Mouse (Mus musculus) layer of hippocampus, postnatal 25 days (tissue): ENCODE measurements at regions not wholly inside any gene's neighbourhood (a gene's known extent, or its start where the extent isn't known, plus 50 kb on each side); places are given as distances from the start of the nearest gene placed in this dataset.
A peak's percentile ranks its signal among the peaks of the same experiment; 100 is the strongest.

ENCODE experiments used
- DNase-seq, 2 experiments: peaks; one replicate each; pipeline ENCODE4 v3.0.0; 2022; ENCODE audit warnings: mixed read lengths in 2 of 2, low spot score in 1 of 2; ENCODE audit errors: extremely low spot score in 1 of 2

DNA sequence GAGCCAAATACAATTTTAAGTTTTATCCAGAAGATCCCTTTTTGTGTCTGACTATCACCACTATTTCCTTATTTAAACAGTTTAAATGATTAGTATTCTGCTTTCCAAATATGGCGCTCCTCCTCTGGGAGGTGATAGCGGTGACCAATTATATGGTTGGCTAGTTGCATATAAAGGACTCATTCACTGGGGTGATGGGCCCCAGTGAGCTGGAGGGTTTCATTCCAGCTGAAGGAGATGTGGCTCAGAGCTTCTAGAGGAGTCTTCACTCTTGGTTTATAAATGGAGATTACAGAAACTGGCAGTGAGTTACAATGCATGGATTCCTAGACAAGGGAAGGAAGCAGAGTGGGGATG is 50.7 kb upstream of the Gm7361 start:
- no peak for DNase-seq

DNA sequence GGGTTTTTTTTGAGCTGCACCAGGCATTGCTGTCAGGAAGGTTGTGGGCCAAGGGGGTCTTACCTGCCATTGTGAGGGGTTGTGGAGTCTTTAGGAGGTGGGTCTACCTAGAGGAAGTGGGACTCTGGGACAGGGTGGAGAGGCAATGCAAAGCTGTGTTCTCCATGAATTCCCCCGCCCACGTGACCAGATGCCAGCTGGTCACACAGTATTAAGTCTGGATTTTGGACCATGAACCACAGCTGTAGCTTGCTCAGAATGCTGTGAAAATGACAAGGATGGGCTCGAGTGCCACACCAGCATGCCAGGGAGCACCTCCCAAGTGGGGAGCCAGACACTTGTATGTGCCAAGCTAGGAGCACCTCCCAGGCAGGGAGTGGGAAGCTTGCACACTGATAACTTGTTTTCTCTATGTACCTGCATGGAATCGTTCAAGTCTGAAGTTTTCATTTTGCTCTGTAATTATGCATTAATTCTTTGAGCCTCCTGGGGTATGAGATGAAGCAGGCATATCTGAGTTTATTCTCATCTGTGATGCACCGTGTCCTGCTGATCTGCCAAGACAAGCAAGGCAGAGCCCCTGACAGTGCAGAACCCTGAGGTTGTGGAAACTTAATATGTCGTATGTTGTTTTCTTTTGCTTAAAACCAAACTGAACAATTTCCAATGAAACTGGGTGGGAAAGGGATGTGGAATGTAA is 51.3 kb upstream of the Gm7361 start:
- DNase-seq = no peak

DNA sequence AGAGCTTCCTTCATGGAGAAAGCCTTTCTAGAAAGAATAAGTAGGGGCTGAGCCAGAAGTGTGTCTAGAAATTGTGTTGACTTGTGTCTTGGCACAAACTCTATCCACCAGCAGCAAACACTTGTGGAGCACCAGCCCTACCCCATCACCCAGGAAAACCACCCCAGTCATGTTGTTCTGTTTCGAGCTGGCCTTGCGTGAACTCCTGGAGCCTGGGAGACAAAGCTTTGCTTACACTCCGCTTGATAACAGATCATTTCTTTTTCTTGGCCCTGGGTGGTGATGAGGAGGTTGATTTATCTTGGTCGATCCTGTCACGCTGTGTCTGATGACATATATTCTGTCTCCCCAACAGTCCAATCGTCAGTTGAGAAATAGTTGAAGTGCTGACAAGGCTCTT is 55.0 kb upstream of the Gm7361 start:
- no peak for DNase-seq

DNA sequence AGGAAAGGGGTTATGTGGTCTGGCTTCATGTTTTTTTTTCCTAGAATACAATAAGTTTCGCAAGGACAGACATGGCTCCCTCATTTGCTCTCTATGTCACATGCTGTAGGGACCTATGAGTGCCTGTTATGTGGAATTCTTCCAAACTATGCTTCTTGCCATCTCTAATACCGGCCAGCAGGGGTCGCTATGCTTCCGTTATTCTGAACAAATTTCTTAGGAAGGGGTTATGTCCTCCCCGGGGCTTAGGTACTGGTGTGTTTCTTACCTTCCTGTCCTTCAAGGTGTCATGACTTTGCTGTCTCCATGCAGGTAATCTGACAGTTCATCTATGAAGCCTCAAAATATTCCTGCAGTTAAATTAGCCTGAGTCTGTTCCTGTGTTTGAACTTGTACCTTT is 68.1 kb upstream of the Gm7361 start:
- DNase-seq = peak in 1 of 2 experiments; percentile 35

DNA sequence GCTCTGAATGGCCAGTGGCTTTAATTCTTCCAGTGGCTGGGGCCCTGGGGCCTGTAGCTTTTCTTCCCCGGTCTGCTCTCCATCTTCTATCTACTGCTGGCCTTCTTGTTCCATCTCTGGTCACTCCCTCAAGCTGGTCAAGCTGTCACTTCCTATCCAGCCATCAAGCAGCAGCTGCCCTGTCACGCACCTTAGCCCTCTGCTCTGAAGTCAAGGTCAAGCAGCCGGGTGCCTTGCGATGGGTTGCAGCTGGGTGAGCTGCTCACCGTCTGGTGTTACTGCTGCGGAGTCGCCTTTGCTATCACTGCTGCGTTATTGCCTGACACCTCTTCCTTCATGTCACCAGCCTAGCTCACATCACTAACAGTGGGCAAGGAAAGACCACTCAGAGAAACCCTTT is 66.0 kb upstream of the Gm10220 start:
- DNase-seq = no peak

DNA sequence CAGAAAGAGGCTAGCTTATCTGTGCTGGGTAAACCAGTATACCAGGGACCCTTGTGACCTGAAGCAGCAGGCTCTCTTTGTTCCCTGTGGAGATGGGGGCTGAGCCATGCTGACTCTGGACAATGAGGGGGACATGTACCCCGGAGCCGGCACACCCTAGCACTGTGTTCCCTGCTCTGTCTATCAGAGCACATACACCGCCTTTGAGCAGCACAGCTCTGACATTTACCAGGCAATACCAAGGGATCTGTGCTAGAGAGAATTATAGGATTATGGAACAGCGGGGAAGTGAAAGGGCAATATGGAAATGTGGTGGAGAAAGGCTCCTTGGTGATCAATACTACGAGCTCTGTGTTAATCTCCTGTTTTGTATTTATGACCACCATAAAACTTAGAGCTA is 64.2 kb upstream of the Gm10220 start:
- DNase-seq = no peak

DNA sequence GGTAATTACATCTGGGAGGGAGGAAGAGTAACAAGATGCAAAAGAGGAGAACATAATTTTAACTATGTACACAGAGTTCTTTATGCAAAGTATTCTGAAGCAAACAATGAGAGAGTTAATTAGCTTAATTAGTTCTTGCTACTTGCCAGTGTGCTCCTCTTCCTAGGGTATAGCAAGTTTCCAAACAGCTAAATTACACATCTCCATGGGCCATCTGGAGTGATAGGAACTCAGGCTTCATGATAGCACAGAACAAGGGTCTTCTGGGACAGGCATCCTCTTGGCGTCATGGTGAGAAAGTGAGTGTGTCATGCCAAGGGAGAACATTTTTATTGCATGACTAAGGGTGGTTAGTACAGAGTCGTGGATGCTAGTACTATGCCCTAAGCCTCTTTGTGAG is 54.8 kb upstream of the Gm10220 start:
- no peak for DNase-seq

DNA sequence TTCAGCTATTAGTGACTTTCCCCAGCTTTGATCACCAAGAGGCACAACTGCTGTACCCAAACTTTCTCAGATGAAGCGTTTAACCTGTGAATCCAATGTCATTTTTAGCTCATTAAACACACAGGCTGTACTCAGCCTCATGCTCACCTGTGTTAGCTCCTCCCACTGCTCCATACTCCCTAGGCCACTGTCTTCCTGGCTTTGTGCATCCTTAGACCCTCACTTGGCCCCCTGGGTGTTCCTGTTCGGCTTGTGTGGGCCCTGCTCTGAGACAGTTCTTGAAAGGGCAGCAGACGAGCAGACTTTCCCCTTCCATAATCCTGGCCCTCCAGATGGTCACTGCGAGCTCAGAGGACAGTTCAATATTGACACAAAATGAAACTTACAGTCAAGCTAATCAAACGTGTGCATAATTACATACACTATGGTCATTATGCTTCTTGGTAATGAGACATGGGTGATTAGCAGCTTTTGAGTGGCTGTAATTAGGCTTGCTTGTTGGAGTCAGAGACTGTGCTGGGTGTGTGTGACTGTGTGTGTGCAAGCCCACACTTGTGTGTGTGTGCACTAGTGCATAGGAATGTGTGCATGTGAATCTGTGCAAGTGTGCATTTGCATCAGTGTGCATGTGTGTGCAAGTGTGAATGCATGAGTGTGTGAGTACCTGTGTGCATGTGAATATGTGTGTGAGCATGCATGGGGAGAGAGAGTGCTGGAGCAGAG is 50.6 kb upstream of the Gm10220 start:
- DNase-seq = no peak

DNA sequence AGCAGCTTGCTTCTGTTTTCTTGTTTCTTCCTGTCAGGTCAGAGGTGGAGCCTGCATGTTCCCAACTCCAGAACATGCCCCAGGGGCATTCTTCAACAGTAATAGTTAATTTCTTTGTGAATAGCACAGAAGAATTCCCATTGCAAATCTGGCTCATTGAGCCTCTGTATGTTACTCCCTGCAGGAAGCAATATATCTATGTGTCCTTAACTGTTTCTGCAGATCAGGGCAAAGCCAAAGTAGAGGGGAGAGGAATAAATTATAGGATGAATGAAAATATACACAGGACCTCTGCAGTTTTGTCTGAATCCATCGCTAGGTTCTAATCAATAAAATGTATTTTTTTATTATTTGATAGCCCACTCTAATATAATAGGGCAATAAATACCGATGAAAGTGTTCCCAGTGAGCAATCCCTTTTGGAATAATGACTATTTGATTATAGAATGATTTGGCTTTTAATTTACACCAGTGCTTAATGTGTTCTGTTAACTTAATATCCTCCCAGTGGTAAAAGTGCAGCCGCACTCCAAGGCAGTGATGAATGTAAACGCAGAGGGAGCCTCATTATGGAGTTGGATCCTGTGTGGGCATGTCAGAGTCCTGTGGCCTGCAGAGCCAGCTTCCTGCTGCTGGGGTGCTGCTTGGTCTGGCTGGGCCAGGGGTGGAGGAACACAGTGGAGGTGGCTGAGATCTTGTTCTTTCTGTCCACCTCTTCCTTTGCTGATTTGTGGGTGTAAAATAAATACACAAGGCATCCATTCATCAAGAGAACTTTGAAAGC is 49.7 kb upstream of the Gm10220 start:
- no peak for DNase-seq
